Mouse (Mus musculus) cortical plate, adult 2 months (tissue): ENCODE results near the gene Kbtbd6.
A peak's percentile ranks its signal among the peaks of the same experiment; 100 is the strongest.

Source experiments
- CTCF ChIP-seq: fragments of 200-500 bp; IDR thresholded peaks from 2 replicates; pipeline ENCODE4 v1.5.1; 2011; ENCODE audit warnings: mild to moderate bottlenecking, control low read depth, low read length; ENCODE audit not compliant: insufficient read depth; ENCODE audit errors: extremely low read depth
- POLR2A ChIP-seq: fragments of 200-500 bp; IDR thresholded peaks from 2 replicates; pipeline ENCODE4 v1.6.1; 2011; ENCODE audit warnings: mild to moderate bottlenecking, low read length, control low read depth; ENCODE audit not compliant: insufficient read depth; ENCODE audit errors: extremely low read depth

DNA sequence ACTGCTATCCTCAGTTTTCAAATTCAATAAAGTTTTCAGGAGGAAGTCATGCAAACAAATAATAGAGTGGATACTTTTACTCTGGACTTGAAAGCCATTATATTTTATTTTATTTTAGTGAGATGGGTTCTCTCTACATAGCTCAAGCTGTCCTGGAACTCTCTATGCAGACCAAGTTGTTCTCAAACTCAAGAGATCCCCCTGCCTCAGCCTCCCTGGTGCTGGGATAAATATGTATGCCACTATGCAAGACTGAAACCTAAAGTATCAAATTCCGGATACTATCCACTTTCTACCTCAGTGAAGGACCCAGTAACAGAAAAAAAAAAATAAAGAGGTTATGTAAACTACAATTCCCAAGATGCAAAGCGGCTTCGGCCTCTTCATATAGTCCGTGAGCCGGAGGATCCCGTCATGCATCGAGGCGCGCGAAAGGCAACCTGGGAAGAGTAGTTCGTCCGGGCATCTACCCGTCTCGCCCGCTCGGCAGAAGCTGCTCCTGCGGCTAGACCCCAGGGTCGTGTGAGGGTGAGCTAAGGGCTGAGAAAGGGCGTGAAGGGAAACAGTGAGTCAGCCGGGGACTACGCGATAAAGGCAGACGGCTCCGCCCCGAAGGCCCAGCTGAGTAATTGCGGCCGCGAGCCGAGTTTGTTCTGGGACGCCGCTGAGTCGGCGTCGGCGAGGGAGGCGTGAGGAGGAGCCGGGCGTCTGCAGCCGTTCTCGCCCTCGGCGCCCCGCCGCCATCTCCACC lies 25.5 kb upstream of the Kbtbd6 start, which contains the start of gene Kbtbd7:
- TF ChIP-seq CTCF: no peak
- TF ChIP-seq POLR2A: peak; percentile 79; the same call in 1 of the 2 replicates
